Mouse (Mus musculus): ENCODE measurements around the gene Zfp524.

DNA sequence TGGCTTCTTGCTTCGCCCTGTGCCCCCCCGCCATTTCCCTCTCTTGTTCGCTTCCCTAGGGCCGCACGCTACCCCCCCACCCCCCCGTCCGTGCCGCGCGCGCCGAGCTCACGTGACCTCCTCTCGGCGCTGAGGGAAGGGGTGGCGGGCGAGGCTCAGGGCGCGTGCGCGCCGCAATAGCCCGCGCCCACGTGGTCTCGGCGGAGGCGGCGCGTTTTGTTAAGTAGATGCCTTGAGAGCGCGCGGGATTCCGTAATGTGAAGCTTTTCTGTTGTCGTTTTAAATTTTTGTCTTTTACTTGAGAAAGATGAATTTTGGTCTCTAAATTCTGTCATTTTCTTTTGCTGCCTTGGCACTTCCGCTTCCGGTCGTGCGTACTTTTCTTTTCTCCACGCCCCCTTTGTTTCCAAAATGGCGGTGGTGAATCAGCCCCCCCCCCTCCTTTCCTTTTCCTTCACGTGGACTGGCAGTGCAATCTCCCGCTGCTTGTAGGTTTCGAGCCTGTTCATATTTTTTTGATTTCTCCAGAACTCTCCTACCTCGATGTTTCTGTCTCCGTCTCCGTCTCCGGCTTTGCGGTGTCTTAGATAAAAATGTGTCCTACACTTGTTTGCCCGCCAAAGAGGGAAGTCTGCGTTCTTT, 48.3 kb downstream of the Zfp524 start:
- TF ChIP-seq CTCF (IDR thresholded peaks at IDR 0.05; ENCODE audit: borderline replicate concordance, extremely low read depth, insufficient read depth, insufficient read length) (no peak), POLR2A (IDR thresholded peaks at IDR 0.05; ENCODE audit: borderline replicate concordance, extremely low read depth, insufficient read depth, insufficient read length, poor library complexity, severe bottlenecking) (no peak)

All from brain, embryonic 14.5 days (tissue).